ENCODE assay signal across 9 mouse cellular contexts in genomic region chr3:85482636-85483035, GRCm38 (mm10).
A peak's percentile ranks its signal among the peaks of the same experiment; 100 is the strongest.
DNase-seq lines count a peak whose midpoint lies in the region; ATAC-seq and TF ChIP-seq lines count a peak whose summit lies in the region.
"Had no signal": no experiment of that assay in that cellular context is flagged by ENCODE, and none has a peak within 500 bp of the region (broad histone marks: within the 10 kb centered on the region; RNA-seq: fewer than 3 reads in every experiment).

No protein-coding gene starts in this region.

- H3K27me3 ChIP-seq in neural tube, embryonic 15.5 days (replicated peaks): no peaks in the 10 kb centered on the region
- H3K27me3 ChIP-seq in embryonic facial prominence, embryonic 10.5 days (replicated peaks; ENCODE audit: low read depth, poor library complexity, severe bottlenecking): no peaks in the 10 kb centered on the region
- no peaks in the 10 kb centered on the region for H3K27me3 ChIP-seq in kidney, postnatal 0 days (ENCODE audit: insufficient read depth, low read length)
- no peaks in the 10 kb centered on the region for H3K27me3 ChIP-seq in stomach, postnatal 0 days (ENCODE audit: control insufficient read depth, insufficient read depth, low read length)
- H3K27me3 ChIP-seq in forebrain, postnatal 0 days (ENCODE audit: insufficient read depth, low read length): no peaks in the 10 kb centered on the region
- H3K27me3 ChIP-seq: heart, embryonic 13.5 days had no signal

- H3K9ac ChIP-seq in neural tube, embryonic 15.5 days (replicated peaks): no peak overlapping the region
- H3K9ac ChIP-seq in kidney, postnatal 0 days (ENCODE audit: low read depth, low read length): no peak overlapping the region
- no peak overlapping the region for H3K9ac ChIP-seq in stomach, postnatal 0 days (ENCODE audit: low read length)
- no peak overlapping the region for H3K9ac ChIP-seq in forebrain, postnatal 0 days
- H3K9ac ChIP-seq: heart, embryonic 13.5 days had no signal

- no peak for ATAC-seq in neural tube, embryonic 15.5 days (ENCODE audit: low FRiP score)
- ATAC-seq in kidney, postnatal 0 days (replicated peaks; ENCODE audit: low FRiP score, low read depth): peak; percentile 72
- ATAC-seq in stomach, postnatal 0 days (ENCODE audit: low FRiP score, low TSS enrichment): 0 out of 2 replicates have a peak, but pooled peaks have one; percentile 40
- ATAC-seq in granulocyte monocyte progenitor cell, adult 5-6 weeks (replicated peaks; ENCODE audit: poor library complexity, severe bottlenecking): no peak
- no peak for ATAC-seq in forebrain, postnatal 0 days

- WGBS in neural tube, embryonic 15.5 days: 54% methylated on average over 5 of the region's 5 CpGs
- 53% methylated on average over 5 of the region's 5 CpGs for WGBS in embryonic facial prominence, embryonic 10.5 days
- 6% methylated on average over 5 of the region's 5 CpGs for WGBS in kidney, postnatal 0 days
- whole genome bisulfite sequencing in stomach, postnatal 0 days: 34% methylated on average over 5 of the region's 5 CpGs
- WGBS in forebrain, postnatal 0 days: 53% methylated on average over 5 of the region's 5 CpGs

- H3K4me3 ChIP-seq in neural tube, embryonic 15.5 days (replicated peaks): no peak overlapping the region
- H3K4me3 ChIP-seq in embryonic facial prominence, embryonic 10.5 days: no peak overlapping the region
- no peak overlapping the region for H3K4me3 ChIP-seq in kidney, postnatal 0 days (replicated peaks; ENCODE audit: low read depth, low read length)
- no peak overlapping the region for H3K4me3 ChIP-seq in stomach, postnatal 0 days (ENCODE audit: low read depth, low read length)
- H3K4me3 ChIP-seq in forebrain, postnatal 0 days (ENCODE audit: low read depth, low read length): no peak overlapping the region
- H3K4me3 ChIP-seq: heart, embryonic 13.5 days had no signal

- no peak overlapping the region for H3K4me2 ChIP-seq in neural tube, embryonic 15.5 days
- no peak overlapping the region for H3K4me2 ChIP-seq in kidney, postnatal 0 days (ENCODE audit: low read length)
- no peak overlapping the region for H3K4me2 ChIP-seq in stomach, postnatal 0 days (replicated peaks; ENCODE audit: low read depth)
- H3K4me2 ChIP-seq in forebrain, postnatal 0 days (ENCODE audit: low read depth): no peak overlapping the region
- H3K4me2 ChIP-seq: heart, embryonic 13.5 days had no signal

- H3K36me3 ChIP-seq in neural tube, embryonic 15.5 days: no peaks in the 10 kb centered on the region
- no peaks in the 10 kb centered on the region for H3K36me3 ChIP-seq in embryonic facial prominence, embryonic 10.5 days (replicated peaks)
- H3K36me3 ChIP-seq in kidney, postnatal 0 days (ENCODE audit: insufficient read depth, low read length): no peaks in the 10 kb centered on the region
- no peaks in the 10 kb centered on the region for H3K36me3 ChIP-seq in stomach, postnatal 0 days (ENCODE audit: control insufficient read depth, insufficient read depth, low read length)
- no peaks in the 10 kb centered on the region for H3K36me3 ChIP-seq in forebrain, postnatal 0 days (ENCODE audit: insufficient read depth)
- H3K36me3 ChIP-seq: heart, embryonic 13.5 days had no signal

- no peak for TF ChIP-seq EP300 in stomach, postnatal 0 days (optimal IDR thresholded peaks at IDR 0.05)

- H3K9me3 ChIP-seq in neural tube, embryonic 15.5 days (replicated peaks): no peaks in the 10 kb centered on the region
- H3K9me3 ChIP-seq in embryonic facial prominence, embryonic 10.5 days: no peaks in the 10 kb centered on the region
- H3K9me3 ChIP-seq in kidney, postnatal 0 days (replicated peaks; ENCODE audit: low read length): no peaks in the 10 kb centered on the region
- no peaks in the 10 kb centered on the region for H3K9me3 ChIP-seq in stomach, postnatal 0 days (ENCODE audit: control insufficient read depth, low read length)
- H3K9me3 ChIP-seq in forebrain, postnatal 0 days (ENCODE audit: low read length): no peaks in the 10 kb centered on the region

- H3K27ac ChIP-seq in neural tube, embryonic 15.5 days (replicated peaks): no peak overlapping the region
- H3K27ac ChIP-seq in embryonic facial prominence, embryonic 10.5 days (replicated peaks): no peak overlapping the region
- H3K27ac ChIP-seq in kidney, postnatal 0 days: no peak overlapping the region
- H3K27ac ChIP-seq in stomach, postnatal 0 days (replicated peaks): no peak overlapping the region
- H3K27ac ChIP-seq in forebrain, postnatal 0 days (ENCODE audit: low read depth, low read length): no peak overlapping the region
- H3K27ac ChIP-seq: heart, embryonic 13.5 days had no signal

- DNase-seq in neural tube, embryonic 10.5 days (ENCODE audit: extremely low spot score, low spot score): peak; percentile 29
- peak; percentile 28 for DNase-seq in embryonic facial prominence, embryonic 10.5 days (ENCODE audit: low spot score)
- peak; percentile 78 for DNase-seq in kidney, postnatal 0 days (ENCODE audit: low spot score)
- peak; percentile 22 for DNase-seq in stomach, postnatal 0 days (ENCODE audit: low spot score)
- DNase-seq in forebrain, postnatal 0 days: no peak
- no peak for DNase-seq in c-Kit-positive CD71-positive TER-119-positive erythroid progenitor cells, embryonic 14.5 days (ENCODE audit: low spot score)

- no peak for TF ChIP-seq CTCF in kidney, postnatal 0 days (IDR thresholded peaks at IDR 0.05; ENCODE audit: low read depth)
- TF ChIP-seq CTCF in stomach, postnatal 0 days (IDR thresholded peaks at IDR 0.05; ENCODE audit: low read depth): no peak
- no peak for TF ChIP-seq CTCF in forebrain, postnatal 0 days (IDR thresholded peaks at IDR 0.05; ENCODE audit: low read depth)

- no peaks in the 10 kb centered on the region for H3K4me1 ChIP-seq in neural tube, embryonic 15.5 days
- peaks cover 18% of the 10 kb centered on the region for H3K4me1 ChIP-seq in embryonic facial prominence, embryonic 10.5 days
- no peaks in the 10 kb centered on the region for H3K4me1 ChIP-seq in kidney, postnatal 0 days (replicated peaks; ENCODE audit: insufficient read depth, low read length)
- H3K4me1 ChIP-seq in stomach, postnatal 0 days (replicated peaks; ENCODE audit: control insufficient read depth, insufficient read depth): no peaks in the 10 kb centered on the region
- H3K4me1 ChIP-seq in forebrain, postnatal 0 days (ENCODE audit: insufficient read depth): no peaks in the 10 kb centered on the region
- H3K4me1 ChIP-seq: heart, embryonic 13.5 days had no signal

Comparison
In these comparisons a context has a peak if more than half of its experiments do, and no peak if none do; other contexts are left out.
1. DNase-seq: peak in neural tube, embryonic 10.5 days (single experiment), embryonic facial prominence, embryonic 10.5 days (single experiment), kidney, postnatal 0 days (single experiment) and stomach, postnatal 0 days (single experiment); none in forebrain, postnatal 0 days (single experiment) and c-Kit-positive CD71-positive TER-119-positive erythroid progenitor cells, embryonic 14.5 days (single experiment).
2. ATAC-seq: peak in kidney, postnatal 0 days (single experiment) and stomach, postnatal 0 days (single experiment); none in neural tube, embryonic 15.5 days (single experiment), granulocyte monocyte progenitor cell, adult 5-6 weeks (single experiment) and forebrain, postnatal 0 days (single experiment).